Mouse (Mus musculus) limb, embryonic 10.5 days (tissue): ENCODE data around the gene Ambra1. TPM values are rescaled to one million over a fixed set of nuclear protein-coding genes. Genes with fewer than 3 reads are reported as not detected.

Experiments
- DNase-seq: peaks from one replicate; pipeline ENCODE4 v3.0.0-alpha.2; 2017; ENCODE audit warnings: low spot score
- H3K27ac ChIP-seq: fragments of 300-500 bp; sonication (generic); 2 replicates; pipeline ENCODE4 v1.5.1; 2016; ENCODE audit warnings: mild to moderate bottlenecking
- H3K27me3 ChIP-seq: fragments of 300-500 bp; sonication (generic); 2 replicates; pipeline ENCODE4 v1.6.1; 2016; ENCODE audit warnings: low read depth, mild to moderate bottlenecking; ENCODE audit not compliant: poor library complexity, severe bottlenecking
- H3K36me3 ChIP-seq: fragments of 300-500 bp; sonication (generic); 2 replicates; pipeline ENCODE4 v1.6.1; 2016; ENCODE audit warnings: mild to moderate bottlenecking, moderate library complexity
- H3K4me1 ChIP-seq: fragments of 300-500 bp; sonication (generic); 2 replicates; pipeline ENCODE4 v1.6.1; 2016
- H3K4me3 ChIP-seq: fragments of 300-500 bp; sonication (generic); 2 replicates; pipeline ENCODE4 v1.5.1; 2016; ENCODE audit warnings: mild to moderate bottlenecking, moderate library complexity
- H3K9me3 ChIP-seq: fragments of 300-500 bp; sonication (generic); replicated peaks from 2 replicates; pipeline ENCODE4 v1.6.1; 2016; ENCODE audit warnings: mild to moderate bottlenecking
- WGBS: fragments of 180-500 bp; shearing (Covaris S2); methylation state at CpG from one replicate; pipeline ENCODE4 v1.1.7; 2016; 5-methylcytosine and 5-hydroxymethylcytosine counted together
- polyA plus RNA-seq: library from polyadenylated mRNA; unstranded; fragments of >200 nt; fragmentation: Nextera tagmentation; extraction: Ambion mirVana; gene quantifications from 2 replicates; pipeline ENCODE4 v1.2.1, GENCODE M21; 2016

Gene Ambra1
- polyA plus RNA-seq, 1 experiment from 2014 or later, result 24.5 TPM

DNA sequence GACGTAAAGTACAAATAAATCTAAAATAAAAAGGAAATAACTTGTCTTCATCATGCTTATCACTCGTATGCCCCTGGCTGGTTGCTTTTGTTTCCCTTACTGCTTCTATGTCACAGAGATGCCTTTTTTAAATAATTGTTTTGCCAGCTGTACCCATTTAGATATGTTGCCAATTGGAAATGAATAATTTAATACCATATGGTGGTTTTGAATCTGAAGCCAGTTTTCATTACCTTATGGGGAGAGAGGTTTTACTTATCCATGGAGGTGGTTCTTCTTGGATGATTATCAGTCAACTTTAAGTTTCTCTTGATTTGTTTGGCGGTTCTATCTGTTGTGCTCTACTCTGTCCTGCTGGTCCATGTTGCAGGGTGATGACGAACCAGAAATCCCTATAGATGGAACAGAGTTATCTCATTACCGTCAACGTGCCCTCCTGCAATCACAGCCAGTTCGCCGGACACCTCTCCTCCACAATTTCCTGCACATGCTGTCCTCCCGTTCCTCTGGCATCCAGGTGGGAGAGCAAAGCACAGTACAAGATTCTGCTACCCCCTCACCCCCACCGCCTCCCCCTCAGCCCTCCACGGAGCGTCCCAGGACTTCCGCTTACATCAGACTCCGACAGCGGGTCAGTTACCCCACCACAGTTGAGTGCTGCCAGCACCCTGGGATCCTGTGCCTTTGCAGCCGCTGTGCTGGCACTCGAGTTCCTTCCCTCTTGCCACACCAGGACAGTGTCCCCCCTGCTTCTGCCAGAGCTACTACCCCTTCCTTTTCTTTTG lies 42.2 kb downstream of the Ambra1 start:
- no peak for DNase-seq
- Histone ChIP-seq H3K4me1 (no peaks in the 10 kb centered on the region), H3K27ac (no peak overlapping the region), H3K27me3 (no peaks in the 10 kb centered on the region), H3K9me3 (no peaks in the 10 kb centered on the region), H3K4me3 (no peak overlapping the region), H3K36me3 (peaks cover 64% of the 10 kb centered on the region)
- WGBS, result 93% methylated on average over 17 of the region's 17 CpGs

DNA sequence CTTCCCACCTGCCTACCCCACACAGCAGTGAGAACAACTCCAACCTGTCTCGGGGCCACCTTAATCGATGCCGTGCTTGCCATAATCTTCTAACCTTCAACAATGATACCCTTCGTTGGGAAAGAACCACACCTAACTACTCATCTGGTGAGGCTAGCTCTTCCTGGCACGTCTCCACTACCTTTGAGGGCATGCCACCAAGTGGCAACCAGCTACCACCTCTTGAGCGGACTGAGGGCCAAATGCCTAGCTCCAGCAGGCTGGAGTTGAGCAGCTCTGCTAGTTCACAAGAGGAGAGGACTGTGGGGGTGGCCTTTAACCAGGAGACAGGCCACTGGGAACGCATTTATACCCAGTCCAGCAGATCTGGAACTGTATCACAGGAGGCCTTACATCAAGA lies 43.4 kb downstream of the Ambra1 start:
- H3K4me3 ChIP-seq, result no peak overlapping the region
- WGBS, result 92% methylated on average over 7 of the region's 7 CpGs
- H3K36me3 ChIP-seq, result peaks cover 54% of the 10 kb centered on the region

DNA sequence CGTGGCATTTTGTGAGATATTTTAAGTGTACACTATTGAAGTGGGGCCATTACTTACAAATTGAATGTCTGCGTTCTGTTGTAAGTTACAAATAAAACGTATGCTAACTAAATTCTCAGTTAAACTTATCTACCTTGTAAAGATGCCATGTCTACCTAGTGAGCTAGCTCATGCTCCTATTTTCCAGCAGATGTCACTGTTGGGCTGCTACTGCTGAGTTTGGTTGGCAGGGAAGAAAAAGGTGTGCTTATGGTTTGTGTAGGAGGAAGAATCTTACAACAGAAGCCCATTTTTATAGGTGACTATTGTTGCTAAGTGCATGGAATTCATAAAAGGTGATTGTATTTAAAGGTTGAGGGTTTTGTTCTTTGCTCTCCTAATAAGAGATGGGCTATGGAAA lies 49.2 kb downstream of the Ambra1 start:
- peaks cover 17% of the 10 kb centered on the region for H3K36me3 ChIP-seq
- no peaks in the 10 kb centered on the region for H3K4me1 ChIP-seq
- no peaks in the 10 kb centered on the region for H3K9me3 ChIP-seq
- DNase-seq, result no peak
- H3K27ac ChIP-seq, result no peak overlapping the region
- no peak overlapping the region for H3K4me3 ChIP-seq
- H3K27me3 ChIP-seq, result no peaks in the 10 kb centered on the region
- WGBS, result 72% methylated on average over 3 of the region's 3 CpGs

More for the DNA sequence above, 43.4 kb downstream of the Ambra1 start:
- H3K27ac ChIP-seq, result no peak overlapping the region
- no peak for DNase-seq
- H3K27me3 ChIP-seq, result no peaks in the 10 kb centered on the region
- H3K4me1 ChIP-seq, result no peaks in the 10 kb centered on the region
- H3K9me3 ChIP-seq, result no peaks in the 10 kb centered on the region

GRCm38 (mm10) chr2:91791621-91792020 lies 61.7 kb downstream of the Ambra1 start:
- H3K36me3 ChIP-seq, result no peaks in the 10 kb centered on the region
- H3K27ac ChIP-seq, result no peak overlapping the region
- no peaks in the 10 kb centered on the region for H3K27me3 ChIP-seq
- no peaks in the 10 kb centered on the region for H3K9me3 ChIP-seq
- WGBS, result 19% methylated on average over 2 of the region's 2 CpGs
- no peaks in the 10 kb centered on the region for H3K4me1 ChIP-seq
- no peak overlapping the region for H3K4me3 ChIP-seq
- DNase-seq, result no peak

DNA sequence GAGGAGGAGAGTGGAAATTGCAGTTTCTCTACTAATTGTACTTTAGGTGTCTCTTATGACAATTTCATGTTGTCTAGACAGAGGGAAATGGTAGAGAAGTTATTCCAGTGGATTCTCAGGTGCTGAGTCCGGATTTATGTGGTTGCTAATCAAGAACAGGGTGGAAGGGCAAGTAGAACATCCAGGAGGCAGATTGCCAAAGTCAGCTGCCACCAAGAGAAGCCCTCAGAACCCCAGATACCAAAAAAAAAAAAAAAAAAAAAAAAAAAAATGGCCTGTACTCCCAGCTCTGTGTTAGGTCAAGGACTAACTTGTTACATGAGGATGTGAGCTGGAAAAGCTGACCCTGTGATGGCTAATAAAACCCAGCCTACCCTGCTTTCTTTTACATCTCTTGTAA lies 62.4 kb downstream of the Ambra1 start:
- 88% methylated on average over 1 of the region's 1 CpGs for WGBS
- H3K27me3 ChIP-seq, result no peaks in the 10 kb centered on the region
- H3K4me1 ChIP-seq, result no peaks in the 10 kb centered on the region
- H3K9me3 ChIP-seq, result no peaks in the 10 kb centered on the region
- no peak overlapping the region for H3K27ac ChIP-seq
- H3K4me3 ChIP-seq, result no peak overlapping the region
- DNase-seq, result no peak
- no peaks in the 10 kb centered on the region for H3K36me3 ChIP-seq

DNA sequence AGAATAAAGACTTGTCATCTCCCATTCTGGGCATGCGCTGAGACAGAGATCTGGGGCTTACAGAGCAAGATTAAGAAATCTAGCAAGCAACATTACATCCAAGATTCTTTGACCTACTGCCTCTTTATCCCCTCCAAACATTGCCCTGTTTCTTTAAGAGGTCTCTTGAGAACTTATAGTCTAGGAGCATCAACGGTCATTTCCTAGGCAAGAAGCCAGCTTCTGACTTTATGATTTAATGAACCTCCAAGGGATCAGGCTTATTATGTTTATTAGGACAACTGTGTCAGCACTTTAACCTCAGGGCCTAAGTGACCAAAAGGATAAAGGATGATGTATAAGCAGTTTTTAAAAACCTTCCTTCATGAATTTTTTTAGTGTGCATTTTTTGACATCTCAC lies 64.5 kb downstream of the Ambra1 start:
- H3K4me3 ChIP-seq, result no peak overlapping the region
- H3K36me3 ChIP-seq, result no peaks in the 10 kb centered on the region
- DNase-seq, result no peak
- H3K27ac ChIP-seq, result no peak overlapping the region
- 90% methylated on average over 2 of the region's 2 CpGs for WGBS
- no peaks in the 10 kb centered on the region for H3K4me1 ChIP-seq
- no peaks in the 10 kb centered on the region for H3K9me3 ChIP-seq
- H3K27me3 ChIP-seq, result no peaks in the 10 kb centered on the region

GRCm38 (mm10) chr2:91795091-91795490 lies 65.2 kb downstream of the Ambra1 start:
- 97% methylated on average over 3 of the region's 3 CpGs for WGBS
- Histone ChIP-seq H3K27me3 (no peaks in the 10 kb centered on the region), H3K27ac (no peak overlapping the region), H3K36me3 (no peaks in the 10 kb centered on the region), H3K4me3 (no peak overlapping the region), H3K4me1 (no peaks in the 10 kb centered on the region), H3K9me3 (no peaks in the 10 kb centered on the region)
- no peak for DNase-seq

GRCm38 (mm10) chr2:91811433-91811832 lies 81.5 kb downstream of the Ambra1 start:
- WGBS, result 89% methylated on average over 6 of the region's 6 CpGs
- Histone ChIP-seq H3K9me3 (no peaks in the 10 kb centered on the region), H3K27ac (no peak overlapping the region), H3K4me1 (no peaks in the 10 kb centered on the region), H3K4me3 (no peak overlapping the region), H3K27me3 (no peaks in the 10 kb centered on the region), H3K36me3 (peaks cover 29% of the 10 kb centered on the region)
- no peak for DNase-seq

- no peak overlapping the region for H3K4me3 ChIP-seq
- peaks cover 15% of the 10 kb centered on the region for H3K36me3 ChIP-seq
- H3K4me1 ChIP-seq, result no peaks in the 10 kb centered on the region
- no peaks in the 10 kb centered on the region for H3K27me3 ChIP-seq
- H3K9me3 ChIP-seq, result no peaks in the 10 kb centered on the region
- no peak overlapping the region for H3K27ac ChIP-seq
- DNase-seq, result no peak
Observed at GRCm38 (mm10) chr2:91816741-91817140, 86.8 kb downstream of the Ambra1 start.

- Histone ChIP-seq H3K4me1 (0 out of 2 replicates have a peak, but pooled peaks cover 5% of the 10 kb centered on the region), H3K9me3 (no peaks in the 10 kb centered on the region), H3K36me3 (peaks cover 6% of the 10 kb centered on the region; the same call in 1 of the 2 replicates)
Observed at GRCm38 (mm10) chr2:91832227-91832626, 102.3 kb downstream of the Ambra1 start.

DNA sequence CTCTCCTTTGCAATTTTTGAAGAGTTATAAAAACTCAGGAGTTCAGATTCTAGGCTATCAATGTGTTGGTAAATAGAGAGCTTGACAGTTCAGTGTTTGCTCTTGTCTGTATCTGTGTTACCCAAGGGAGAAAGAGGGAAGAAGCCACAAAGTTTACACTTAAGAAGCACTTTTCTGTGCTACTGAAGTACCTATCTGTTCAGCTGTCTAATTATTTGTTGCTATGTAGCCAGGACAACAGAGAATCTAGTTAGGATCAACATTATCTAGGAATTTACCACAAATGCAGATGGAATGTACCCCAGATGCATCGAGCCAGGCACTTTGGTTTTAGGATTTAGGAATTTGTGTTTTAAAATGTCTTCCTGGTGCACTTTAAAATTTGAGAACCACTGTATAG lies 104.3 kb downstream of the Ambra1 start:
- H3K27ac ChIP-seq, result no peak overlapping the region
- 0 out of 2 replicates have a peak, but pooled peaks cover 5% of the 10 kb centered on the region for H3K4me1 ChIP-seq
- peaks cover 4% of the 10 kb centered on the region; the same call in 1 of the 2 replicates for H3K36me3 ChIP-seq
- no peak for DNase-seq
- H3K27me3 ChIP-seq, result no peaks in the 10 kb centered on the region
- no peak overlapping the region for H3K4me3 ChIP-seq
- no peaks in the 10 kb centered on the region for H3K9me3 ChIP-seq
- WGBS, result 94% methylated on average over 1 of the region's 1 CpGs

More at GRCm38 (mm10) chr2:91832227-91832626, 102.3 kb downstream of the Ambra1 start:
- Histone ChIP-seq H3K4me3 (no peak overlapping the region), H3K27me3 (no peaks in the 10 kb centered on the region), H3K27ac (no peak overlapping the region)
- no peak for DNase-seq

GRCm38 (mm10) chr2:91835031-91835430 lies 105.1 kb downstream of the Ambra1 start:
- peaks cover 4% of the 10 kb centered on the region; the same call in 1 of the 2 replicates for H3K36me3 ChIP-seq
- no peak overlapping the region for H3K4me3 ChIP-seq
- no peaks in the 10 kb centered on the region for H3K9me3 ChIP-seq
- H3K27me3 ChIP-seq, result no peaks in the 10 kb centered on the region
- H3K4me1 ChIP-seq, result 0 out of 2 replicates have a peak, but pooled peaks cover 5% of the 10 kb centered on the region
- DNase-seq, result no peak
- 83% methylated on average over 1 of the region's 1 CpGs for WGBS
- no peak overlapping the region for H3K27ac ChIP-seq

- 90% methylated on average over 3 of the region's 3 CpGs for WGBS
- no peak for DNase-seq
- H3K4me1 ChIP-seq, result 0 out of 2 replicates have a peak, but pooled peaks cover 5% of the 10 kb centered on the region
- H3K27me3 ChIP-seq, result no peaks in the 10 kb centered on the region
- H3K27ac ChIP-seq, result no peak overlapping the region
- H3K36me3 ChIP-seq, result peaks cover 4% of the 10 kb centered on the region; the same call in 1 of the 2 replicates
- no peak overlapping the region for H3K4me3 ChIP-seq
- no peaks in the 10 kb centered on the region for H3K9me3 ChIP-seq
Observed at GRCm38 (mm10) chr2:91835631-91836030, 105.7 kb downstream of the Ambra1 start.
